8 mouse cellular contexts compared by ENCODE assay signal in the genomic region with DNA sequence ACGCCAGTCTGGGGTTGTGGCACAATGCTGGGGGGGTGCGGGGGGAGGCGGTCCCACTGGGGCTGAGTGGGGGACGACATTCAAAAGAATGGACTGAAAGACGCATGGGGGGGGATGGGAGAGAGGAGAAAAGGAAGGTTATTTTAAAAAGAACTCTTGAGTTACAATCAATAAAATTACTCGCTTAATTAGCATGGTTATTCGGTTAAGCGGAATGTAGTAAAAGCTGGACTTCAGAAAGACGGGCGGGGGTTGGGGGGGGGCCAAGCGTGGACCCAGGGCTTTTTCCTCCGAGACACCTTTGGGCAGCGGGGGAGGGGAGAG. TPM values are rescaled to one million over a fixed set of nuclear protein-coding genes. Genes with fewer than 3 reads are reported as not detected.
DNase-seq lines count a peak whose midpoint lies in the region; ATAC-seq and TF ChIP-seq lines count a peak whose summit lies in the region.

No protein-coding gene starts in this region.

- TF ChIP-seq POLR2A in bone marrow, adult 2 months (IDR thresholded peaks at IDR 0.05; ENCODE audit: borderline replicate concordance, control insufficient read depth, low read depth, low read length): no peak

- peaks cover 17% of the 10 kb centered on the region for H3K79me2 ChIP-seq in macrophage (ENCODE audit: inconsistent target)

- no peaks in the 10 kb centered on the region for H3K9me3 ChIP-seq in heart, embryonic 16.5 days (replicated peaks; ENCODE audit: control insufficient read depth, low read length)
- no peaks in the 10 kb centered on the region for H3K9me3 ChIP-seq in hindbrain, embryonic 10.5 days

- H3K4me1 ChIP-seq in heart, embryonic 16.5 days (ENCODE audit: control insufficient read depth, insufficient read depth, low read length): peaks cover 36% of the 10 kb centered on the region
- no peaks in the 10 kb centered on the region; the same call in 1 of the 2 replicates for H3K4me1 ChIP-seq in bone marrow, adult 2 months (ENCODE audit: control insufficient read depth, insufficient read depth, low read length)
- H3K4me1 ChIP-seq in hindbrain, embryonic 10.5 days (replicated peaks): peaks cover 61% of the 10 kb centered on the region

- TF ChIP-seq CTCF in bone marrow, adult 2 months (IDR thresholded peaks at IDR 0.05; ENCODE audit: control insufficient read depth, insufficient read depth, low read length): no peak

- peak overlapping the region; percentile 90 for H3K4me2 ChIP-seq in heart, embryonic 16.5 days (ENCODE audit: low read depth, low read length)

- H3K27ac ChIP-seq in heart, embryonic 16.5 days (ENCODE audit: low read length): peak overlapping the region; percentile 59
- H3K27ac ChIP-seq in bone marrow, adult 2 months (ENCODE audit: control insufficient read depth, insufficient read depth, low read depth, low read length, poor library complexity): no peak overlapping the region; the same call in 1 of the 2 replicates
- H3K27ac ChIP-seq in hindbrain, embryonic 10.5 days: peak overlapping the region; percentile 100
- 0 out of 2 replicates have a peak overlapping the region, but pooled peaks have one; percentile 24 for H3K27ac ChIP-seq in macrophage

- DNase-seq in heart, postnatal 25 days (ENCODE audit: low spot score): no peak
- no peak for DNase-seq in hindbrain, embryonic 10.5 days (ENCODE audit: low spot score)
- no peak for DNase-seq in Muller cell, postnatal 12 days (ENCODE audit: inconsistent ontology term)
- no peak for DNase-seq in cerebellum, adult 18-20 months

- no peaks in the 10 kb centered on the region for H3K27me3 ChIP-seq in heart, embryonic 16.5 days (ENCODE audit: control insufficient read depth, insufficient read depth, low read length)
- peaks cover 4% of the 10 kb centered on the region; the same call in 1 of the 2 replicates for H3K27me3 ChIP-seq in hindbrain, embryonic 10.5 days (ENCODE audit: insufficient read depth, poor library complexity, severe bottlenecking)

- H3K4me3 ChIP-seq in heart, embryonic 16.5 days (ENCODE audit: low read length): peak overlapping the region; percentile 80
- H3K4me3 ChIP-seq in bone marrow, adult 2 months (replicated peaks; ENCODE audit: control insufficient read depth, low read depth, low read length): peak overlapping the region; percentile 27
- H3K4me3 ChIP-seq in hindbrain, embryonic 10.5 days: peak overlapping the region; percentile 73
- peak overlapping the region; percentile 49 for H3K4me3 ChIP-seq in macrophage (ENCODE audit: inconsistent target)

- no peaks in the 10 kb centered on the region for H3K36me3 ChIP-seq in heart, embryonic 16.5 days (ENCODE audit: control insufficient read depth, insufficient read depth)
- H3K36me3 ChIP-seq in hindbrain, embryonic 10.5 days: peaks cover 14% of the 10 kb centered on the region
- no peaks in the 10 kb centered on the region for H3K36me3 ChIP-seq in macrophage (ENCODE audit: inconsistent target)

- WGBS in heart, embryonic 16.5 days: 1% methylated on average over 13 of the region's 13 CpGs
- 1% methylated on average over 13 of the region's 13 CpGs for WGBS in bone marrow, adult 2 months
- under 1% methylated on average over 13 of the region's 13 CpGs for whole genome bisulfite sequencing in hindbrain, embryonic 10.5 days
- 3% methylated on average over 13 of the region's 13 CpGs for WGBS in macrophage (ENCODE audit: missing documents)

- H3K9ac ChIP-seq in heart, embryonic 16.5 days (ENCODE audit: low read length): peak overlapping the region; percentile 99

- intact Hi-C loops in heart, postnatal 25 days (cut with DNase I): loop anchor here (1.0 to 5.0 kb wide), 2 partner anchors 49 to 111 kb away; partner anchors contain the start of gene Actg1

- no peak for ATAC-seq in heart, embryonic 16.5 days (replicated peaks; ENCODE audit: extremely low read depth, insufficient read depth, low FRiP score)
- no peak for ATAC-seq in frontal cortex, adult (ENCODE audit: low TSS enrichment)

RNA-seq across cellular contexts. Expression of gene Bahcc1, which starts 3.3 kb away (rescaled TPM):
- 4.6 and 4.7 TPM in 2 replicates for polyA plus RNA-seq in heart, embryonic 16.5 days (2015; fragmentation: Nextera tagmentation; extraction: Ambion mirVana)
- total RNA-seq in heart, postnatal 25 days (2021): 1 to 10 TPM; 7.8 to 8.3 TPM
- polyA plus RNA-seq in bone marrow, adult 2 months (2011; ENCODE audit: insufficient read depth, insufficient read length, low replicate concordance, missing spikeins): 2.2 and 5.8 TPM in 2 replicates
- polyA plus RNA-seq in hindbrain, embryonic 10.5 days (2016; fragmentation: Nextera tagmentation; extraction: Ambion mirVana): 17.0 and 18.8 TPM in 2 replicates
- 10 to 100 TPM in 7 of 26 experiments, 1 to 10 TPM in 19; 1.6 to 13.2 (median 8.4) TPM for total RNA-seq in macrophage (2018; cell fraction: chromatin; rRNA removed)
- total RNA-seq in macrophage (2018; cell fraction: cytosol; rRNA removed): 1 to 10 TPM; 1.4 to 5.9 (median 4.0) TPM
- 10 to 100 TPM in 5 of 26 experiments, 1 to 10 TPM in 21; 2.6 to 14.8 (median 8.3) TPM for total RNA-seq in macrophage (2018; cell fraction: nucleus; rRNA removed)
- polyA plus RNA-seq in macrophage (2018): 2.2 to 3.5 TPM (median 3.0 TPM) in 3 replicates

Comparison
In these comparisons a context has a peak if more than half of its experiments do, and no peak if none do; other contexts are left out.
1. H3K4me3 ChIP-seq: peak in every context shown above with its lines; median percentile 80 in heart, embryonic 16.5 days; 73 in hindbrain, embryonic 10.5 days; 49 in macrophage; 27 in bone marrow, adult 2 months.